In the genomic region with DNA sequence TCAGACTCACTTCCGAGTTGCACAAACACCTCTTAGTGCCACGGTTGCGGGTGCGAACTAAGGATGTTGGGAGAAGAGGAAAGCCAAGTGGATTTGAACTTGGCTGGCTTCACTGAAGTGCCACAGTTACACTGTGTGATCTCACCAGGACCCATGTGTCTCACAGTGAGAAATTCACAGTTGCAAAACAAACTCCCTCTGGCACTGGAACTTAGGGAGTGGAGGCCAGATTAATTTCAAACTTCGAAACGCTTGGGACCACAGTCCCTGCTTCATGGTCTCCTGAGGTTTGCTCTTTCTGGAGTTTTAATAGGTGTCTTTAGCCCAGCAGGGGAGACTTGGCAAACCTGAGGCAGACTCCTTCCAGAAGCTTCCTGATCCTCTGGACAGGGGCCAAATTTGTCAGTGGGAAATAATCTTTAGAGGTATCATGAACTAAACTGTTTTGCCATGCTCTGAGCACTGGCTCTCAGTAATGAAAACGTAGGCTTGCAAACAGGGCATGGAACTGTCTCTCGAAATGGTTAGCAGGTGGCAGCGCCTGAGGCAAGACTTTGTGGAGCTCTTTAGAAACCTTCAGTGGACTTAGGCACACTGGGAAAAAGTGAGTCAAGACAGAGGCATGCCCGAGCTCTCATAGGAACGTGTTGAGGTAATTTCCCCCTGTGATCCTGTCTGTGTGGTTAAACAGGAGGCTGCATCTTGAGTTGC, we compare ENCODE assay signal across 8 mouse cellular contexts.
A peak's percentile ranks its signal among the peaks of the same experiment; 100 is the strongest.
DNase-seq lines count a peak whose midpoint lies in the region; ATAC-seq and TF ChIP-seq lines count a peak whose summit lies in the region.

No protein-coding gene starts in this region.

- TF ChIP-seq CTCF in lung, adult 2 months (IDR thresholded peaks at IDR 0.05; ENCODE audit: insufficient read depth, low read length), result no peak
- TF ChIP-seq CTCF in liver, postnatal 0 days (IDR thresholded peaks at IDR 0.05; ENCODE audit: low read depth), result no peak

- H3K4me1 ChIP-seq in lung, adult 2 months (ENCODE audit: control insufficient read depth, insufficient read depth, low read length), result peaks cover 10% of the 10 kb centered on the region
- H3K4me1 ChIP-seq in embryonic facial prominence, embryonic 14.5 days (ENCODE audit: control insufficient read depth, insufficient read depth, low read length), result peaks cover 33% of the 10 kb centered on the region
- peaks cover 18% of the 10 kb centered on the region for H3K4me1 ChIP-seq in heart, embryonic 16.5 days (ENCODE audit: control insufficient read depth, insufficient read depth, low read length)
- H3K4me1 ChIP-seq in liver, postnatal 0 days (ENCODE audit: insufficient read depth), result no peaks in the 10 kb centered on the region

- no peaks in the 10 kb centered on the region for H3K9me3 ChIP-seq in embryonic facial prominence, embryonic 14.5 days (ENCODE audit: control insufficient read depth, low read length)
- no peaks in the 10 kb centered on the region for H3K9me3 ChIP-seq in heart, embryonic 16.5 days (replicated peaks; ENCODE audit: control insufficient read depth, low read length)
- H3K9me3 ChIP-seq in liver, postnatal 0 days (ENCODE audit: low read length), result no peaks in the 10 kb centered on the region

- peak; percentile 19 to 33 for DNase-seq in lung, adult 18-20 months
- no peak for DNase-seq in lung, adult 2 months
- DNase-seq in embryonic facial prominence, embryonic 14.5 days (ENCODE audit: low spot score), result peak; percentile 83
- peak; percentile 27 for DNase-seq in lung, postnatal 25 days (ENCODE audit: low spot score)
- no peak for DNase-seq in thymus, postnatal 14 days
- no peak for DNase-seq in frontal cortex, postnatal 36 days (ENCODE audit: low spot score in 2 of 2)
- no peak for DNase-seq in liver, postnatal 0 days

- no peaks in the 10 kb centered on the region for H3K27me3 ChIP-seq in embryonic facial prominence, embryonic 14.5 days (replicated peaks; ENCODE audit: control insufficient read depth, insufficient read depth, low read length)
- no peaks in the 10 kb centered on the region for H3K27me3 ChIP-seq in heart, embryonic 16.5 days (ENCODE audit: control insufficient read depth, insufficient read depth, low read length)
- no peaks in the 10 kb centered on the region for H3K27me3 ChIP-seq in liver, postnatal 0 days (ENCODE audit: insufficient read depth, low read length)

- no peak for TF ChIP-seq EP300 in liver, postnatal 0 days (IDR thresholded peaks at IDR 0.05; ENCODE audit: low read depth)

- H3K27ac ChIP-seq in embryonic facial prominence, embryonic 14.5 days (replicated peaks; ENCODE audit: low read depth, low read length), result peak overlapping the region; percentile 79
- H3K27ac ChIP-seq in heart, embryonic 16.5 days (ENCODE audit: low read length), result peak overlapping the region; percentile 57
- H3K27ac ChIP-seq in liver, postnatal 0 days (ENCODE audit: low read depth), result no peak overlapping the region

- no peak for TF ChIP-seq POLR2A in lung, adult 2 months (IDR thresholded peaks at IDR 0.05; ENCODE audit: borderline replicate concordance, extremely low read depth, low read depth, low read length)

- H3K4me2 ChIP-seq in embryonic facial prominence, embryonic 14.5 days (ENCODE audit: low read depth, low read length), result no peak overlapping the region
- H3K4me2 ChIP-seq in heart, embryonic 16.5 days (ENCODE audit: low read depth, low read length), result no peak overlapping the region
- no peak overlapping the region for H3K4me2 ChIP-seq in liver, postnatal 0 days (ENCODE audit: low read depth, low read length)

- no peaks in the 10 kb centered on the region for H3K36me3 ChIP-seq in embryonic facial prominence, embryonic 14.5 days (ENCODE audit: control insufficient read depth, insufficient read depth, low read length)
- no peaks in the 10 kb centered on the region for H3K36me3 ChIP-seq in heart, embryonic 16.5 days (ENCODE audit: control insufficient read depth, insufficient read depth)
- H3K36me3 ChIP-seq in liver, postnatal 0 days (replicated peaks; ENCODE audit: insufficient read depth, low read length), result no peaks in the 10 kb centered on the region

- WGBS in lung, adult 2 months, result 59% methylated on average over 11 of the region's 11 CpGs
- WGBS in embryonic facial prominence, embryonic 14.5 days, result 51% methylated on average over 11 of the region's 11 CpGs
- WGBS in heart, embryonic 16.5 days, result 63% methylated on average over 11 of the region's 11 CpGs
- 77% methylated on average over 11 of the region's 11 CpGs for WGBS in liver, postnatal 0 days (ENCODE audit: insufficient replicate concordance)

- H3K9ac ChIP-seq in embryonic facial prominence, embryonic 14.5 days (ENCODE audit: low read depth, low read length), result no peak overlapping the region
- H3K9ac ChIP-seq in heart, embryonic 16.5 days (ENCODE audit: low read length), result no peak overlapping the region
- no peak overlapping the region for H3K9ac ChIP-seq in liver, postnatal 0 days (replicated peaks)

- no peak overlapping the region for H3K4me3 ChIP-seq in lung, adult 2 months (replicated peaks; ENCODE audit: extremely low read depth, low read depth, low read length)
- H3K4me3 ChIP-seq in embryonic facial prominence, embryonic 14.5 days (ENCODE audit: low read depth, low read length), result no peak overlapping the region
- H3K4me3 ChIP-seq in heart, embryonic 16.5 days (ENCODE audit: low read length), result no peak overlapping the region
- H3K4me3 ChIP-seq in liver, postnatal 0 days (ENCODE audit: low read depth, low read length), result no peak overlapping the region

- ATAC-seq in embryonic facial prominence, embryonic 14.5 days (ENCODE audit: low read depth), result peak; percentile 60
- no peak for ATAC-seq in heart, embryonic 16.5 days (replicated peaks; ENCODE audit: extremely low read depth, insufficient read depth, low FRiP score)
- ATAC-seq in liver, postnatal 0 days, result no peak

Comparison
In these comparisons a context has a peak if more than half of its experiments do, and no peak if none do; other contexts are left out.
1. DNase-seq: peak in lung, adult 18-20 months (2 of 2), embryonic facial prominence, embryonic 14.5 days (single experiment) and lung, postnatal 25 days (single experiment); none in lung, adult 2 months (single experiment), thymus, postnatal 14 days (single experiment), frontal cortex, postnatal 36 days (0 of 2) and liver, postnatal 0 days (single experiment).